Mouse (Mus musculus): ENCODE results near the gene Sox4. TPM values are rescaled to one million over a fixed set of nuclear protein-coding genes. Genes with fewer than 3 reads are reported as not detected.

The Sox4 gene
- total RNA-seq (2021) = 10 to 100 TPM; 31.2 to 34.1 TPM
- long read RNA-seq, experiment 1, full-length matches to known transcripts = 72 of 73 reads
- long read RNA-seq, experiment 1, partial matches to known transcripts = 0 of 73 reads
- long read RNA-seq, experiment 1, other reads (novel, unspliced or antisense) = 1 of 73 reads
- long read RNA-seq, experiment 2, full-length matches to known transcripts = 138 of 140 reads
- long read RNA-seq, experiment 2, partial matches to known transcripts = 0 of 140 reads
- long read RNA-seq, experiment 2, other reads (novel, unspliced or antisense) = 2 of 140 reads

GRCm38 (mm10) chr13:28953581-28953991 lies at the start of gene Sox4:
Gene Sox4, minus strand, starts transcription at chr13:28953713.
- intact Hi-C loops (cut with DNase I) = loop anchor here (2.0 to 5.0 kb wide), 5 partner anchors 196 to 1034 kb away; partner anchors contain the start of gene E2f3
- DNase-seq = peak; percentile 95 to 97

GRCm38 (mm10) chr13:28991899-28992664 lies 38.6 kb upstream of the Sox4 start:
- DNase-seq = no peak
- intact Hi-C loops (cut with DNase I) = no loop called here

GRCm38 (mm10) chr13:28988751-28989703 lies 35.5 kb upstream of the Sox4 start:
- no peak for DNase-seq
- intact Hi-C loops (cut with DNase I) = no loop called here

- intact Hi-C loops (cut with DNase I) = no loop called here
Observed at GRCm38 (mm10) chr13:28980681-28981080, 27.2 kb upstream of the Sox4 start.

GRCm38 (mm10) chr13:28975011-28975410 lies 21.5 kb upstream of the Sox4 start:
- intact Hi-C loops (cut with DNase I) = no loop called here
- no peak for DNase-seq

More at GRCm38 (mm10) chr13:28980681-28981080, 27.2 kb upstream of the Sox4 start:
- no peak for DNase-seq

GRCm38 (mm10) chr13:28974597-28974996 lies 21.1 kb upstream of the Sox4 start:
- intact Hi-C loops (cut with DNase I) = no loop called here

GRCm38 (mm10) chr13:28960916-28961315 lies 7.4 kb upstream of the Sox4 start:
- intact Hi-C loops (cut with DNase I) = no loop called here
- DNase-seq = no peak

More at GRCm38 (mm10) chr13:28974597-28974996, 21.1 kb upstream of the Sox4 start:
- DNase-seq = no peak

- peak; percentile 88 to 90 for DNase-seq
Observed at GRCm38 (mm10) chr13:28959458-28959978, 6.0 kb upstream of the Sox4 start.

GRCm38 (mm10) chr13:28959068-28959440 lies 5.5 kb upstream of the Sox4 start:
- DNase-seq = no peak
- intact Hi-C loops (cut with DNase I) = loop anchor here (1.0 to 5.0 kb wide), 4 partner anchors 188 to 646 kb away; no protein-coding TSS in a partner anchor

More at GRCm38 (mm10) chr13:28959458-28959978, 6.0 kb upstream of the Sox4 start:
- intact Hi-C loops (cut with DNase I) = loop anchor here (1.0 to 5.0 kb wide), 4 partner anchors 188 to 645 kb away; no protein-coding TSS in a partner anchor

- peak; percentile 76 to 81 for DNase-seq
Observed at GRCm38 (mm10) chr13:28958211-28959067, 4.9 kb upstream of the Sox4 start.

GRCm38 (mm10) chr13:28957765-28958164 lies 4.3 kb upstream of the Sox4 start:
- intact Hi-C loops (cut with DNase I) = loop anchor here (1.0 to 5.0 kb wide), 4 partner anchors 190 to 879 kb away; no protein-coding TSS in a partner anchor

More at GRCm38 (mm10) chr13:28958211-28959067, 4.9 kb upstream of the Sox4 start:
- intact Hi-C loops (cut with DNase I) = loop anchor here (1.0 to 5.0 kb wide), 5 partner anchors 189 to 878 kb away; no protein-coding TSS in a partner anchor

GRCm38 (mm10) chr13:28952576-28953571 lies 639 bp downstream of the Sox4 start:
- DNase-seq = peak; percentile 64 to 66
- intact Hi-C loops (cut with DNase I) = loop anchor here (2.0 to 5.0 kb wide), 5 partner anchors 196 to 1034 kb away; partner anchors contain the start of gene E2f3

More at GRCm38 (mm10) chr13:28957765-28958164, 4.3 kb upstream of the Sox4 start:
- peak; percentile 97 to 99 for DNase-seq

GRCm38 (mm10) chr13:28951691-28952575 lies 1.6 kb downstream of the Sox4 start:
- DNase-seq = peak; percentile 56

GRCm38 (mm10) chr13:28950623-28951491 lies 2.7 kb downstream of the Sox4 start:
- peak; percentile 68 to 71 for DNase-seq
- intact Hi-C loops (cut with DNase I) = loop anchor here (2.0 to 5.0 kb wide), 6 partner anchors 66 to 1036 kb away; partner anchors contain the start of gene E2f3

More at GRCm38 (mm10) chr13:28951691-28952575, 1.6 kb downstream of the Sox4 start:
- intact Hi-C loops (cut with DNase I) = loop anchor here (2.0 to 5.0 kb wide), 7 partner anchors 67 to 1035 kb away; partner anchors contain the start of gene E2f3

GRCm38 (mm10) chr13:28950266-28950622 lies 3.3 kb downstream of the Sox4 start:
- intact Hi-C loops (cut with DNase I) = loop anchor here (2.0 to 5.0 kb wide), 6 partner anchors 65 to 1037 kb away; partner anchors contain the start of gene E2f3
- no peak for DNase-seq
